Mouse (Mus musculus) adrenal gland, adult (tissue): ENCODE data around the gene Cfap77.
A peak's percentile ranks its signal among the peaks of the same experiment; 100 is the strongest.

Experiments used
- DNase-seq, 2 experiments: peaks; one replicate each; pipeline ENCODE4 v3.0.0; 2022 to 2023; ENCODE audit warnings: low spot score in 1 of 2; ENCODE audit not compliant: inconsistent age in 2 of 2

Cfap77 gene

GRCm38 (mm10) chr2:29052943-29053454, 1.9 kb downstream of the Cfap77 start:
- DNase-seq = peak; percentile 36 to 88

DNA sequence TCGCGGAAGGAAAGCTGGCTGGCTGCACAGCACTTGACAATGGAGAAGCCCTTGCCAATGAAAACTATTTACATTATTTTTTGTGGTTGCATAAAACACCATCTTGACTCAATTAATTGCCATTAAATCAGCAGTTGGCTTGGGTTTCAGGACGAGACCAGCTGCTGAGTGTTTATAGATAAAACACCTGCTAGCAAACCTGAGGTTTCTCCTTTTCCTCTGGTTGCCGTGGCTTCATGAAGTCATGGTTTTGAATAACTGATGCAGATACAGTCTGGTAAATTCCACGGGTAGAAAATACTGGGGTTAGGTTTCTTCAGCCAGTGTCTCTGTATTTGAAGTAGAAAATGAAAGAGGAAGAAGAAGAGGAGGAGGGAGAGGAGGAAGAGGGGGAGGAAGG, 2.9 kb downstream of the Cfap77 start:
- no peak for DNase-seq

DNA sequence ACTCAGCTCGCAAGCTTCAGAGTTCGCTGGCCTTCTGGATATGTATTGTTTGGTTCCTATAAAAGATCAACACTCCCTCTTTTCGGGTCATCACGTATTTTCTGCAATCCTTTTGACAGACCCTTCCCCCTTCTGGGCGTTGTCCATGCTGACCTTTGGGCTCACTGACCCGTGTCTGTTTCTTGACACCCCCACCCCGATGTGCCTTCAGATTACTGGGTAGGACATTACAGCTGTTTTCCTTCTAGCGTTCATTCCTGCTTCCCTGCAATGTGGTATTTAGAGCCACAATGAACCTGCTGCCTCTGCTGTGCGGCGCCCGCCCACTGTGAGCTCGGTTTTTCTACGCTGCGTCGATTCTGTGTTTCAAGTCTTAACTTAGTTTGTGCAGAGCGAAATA, 8.7 kb downstream of the Cfap77 start:
- DNase-seq = no peak

GRCm38 (mm10) chr2:29042124-29042523, 12.7 kb downstream of the Cfap77 start:
- DNase-seq = no peak

DNA sequence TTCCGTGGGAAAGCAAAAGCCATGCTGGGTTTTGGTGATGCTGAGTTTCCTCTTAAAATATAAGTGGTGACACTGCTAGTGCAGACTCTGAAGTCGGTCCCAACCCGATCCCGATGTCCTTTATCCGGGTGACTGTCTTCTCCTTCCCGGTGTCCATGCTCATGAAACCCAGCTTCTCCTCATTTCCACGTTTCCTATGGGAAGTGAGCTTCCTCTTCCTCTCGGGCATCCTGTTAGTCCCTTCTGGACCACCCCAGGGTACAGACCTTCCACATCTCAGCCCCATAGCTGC, 13.4 kb downstream of the Cfap77 start:
- DNase-seq = no peak

- no peak for DNase-seq
Measured at GRCm38 (mm10) chr2:29040594-29041476, 14.0 kb downstream of the Cfap77 start.

GRCm38 (mm10) chr2:29039741-29040140, 15.1 kb downstream of the Cfap77 start:
- no peak for DNase-seq

DNA sequence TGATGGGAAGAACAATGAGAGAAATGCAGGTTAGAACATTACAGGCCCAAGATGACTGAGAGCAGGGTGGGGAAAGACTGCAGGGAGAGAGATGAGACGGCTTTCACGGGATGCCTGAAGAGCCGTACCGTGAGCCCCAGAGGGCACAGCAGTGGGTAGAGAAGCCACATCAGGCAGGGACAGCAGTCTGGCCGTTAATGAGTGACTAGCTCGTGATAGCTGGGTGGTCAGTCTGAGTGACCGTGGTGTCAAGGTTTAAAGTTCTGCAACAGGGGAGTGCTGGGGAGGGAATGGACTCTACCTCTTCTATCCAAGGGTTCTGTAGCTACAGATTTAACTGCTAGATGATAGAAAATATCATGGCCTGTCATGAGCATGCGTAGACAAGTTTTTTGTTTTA, 19.2 kb downstream of the Cfap77 start:
- no peak for DNase-seq

DNA sequence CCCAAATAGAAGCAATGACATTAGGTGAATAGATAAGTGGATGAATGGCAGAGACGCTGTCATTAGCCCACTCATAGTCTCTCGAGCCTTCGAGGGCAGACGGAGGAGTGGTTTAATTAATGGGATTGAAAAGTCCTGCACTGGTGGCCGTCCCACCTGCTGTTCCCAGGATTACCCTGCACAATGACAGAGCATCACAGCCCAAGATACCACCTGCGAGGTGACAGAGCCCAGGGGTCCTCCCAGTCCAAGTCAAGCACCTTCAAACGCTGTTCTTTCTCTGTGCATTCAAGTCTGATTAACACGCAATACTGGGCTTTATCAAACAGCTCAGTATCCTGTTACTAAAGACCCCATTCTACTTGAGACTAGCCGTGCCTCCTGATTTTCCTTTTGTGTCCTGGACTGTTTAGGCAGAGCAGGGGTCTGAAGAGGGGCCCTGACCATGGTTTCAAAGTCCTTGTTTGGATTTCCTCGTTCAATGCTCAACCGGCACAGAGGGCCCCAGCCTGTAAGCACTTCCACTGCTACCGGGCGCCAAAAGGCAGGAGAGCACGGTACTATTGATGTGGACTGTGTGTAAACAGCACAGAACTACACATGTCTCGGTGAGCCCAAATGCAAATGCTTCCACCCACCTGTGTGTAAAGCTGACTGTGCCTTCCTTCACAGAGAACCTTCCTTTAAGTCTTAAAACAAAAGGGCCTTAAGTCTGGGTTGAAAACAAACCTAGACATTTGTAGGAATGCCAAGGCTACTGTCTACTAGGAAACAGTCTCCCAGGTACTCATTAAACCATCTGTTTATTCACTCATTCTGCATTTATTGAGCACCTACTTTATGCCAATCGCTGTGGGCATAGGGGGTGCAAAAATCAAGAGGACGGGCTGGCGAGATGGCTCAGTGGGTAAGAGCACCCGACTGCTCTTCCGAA, 20.1 kb downstream of the Cfap77 start:
- no peak for DNase-seq

GRCm38 (mm10) chr2:29031951-29032350, 22.9 kb downstream of the Cfap77 start:
- no peak for DNase-seq

GRCm38 (mm10) chr2:29030048-29030734, 24.7 kb downstream of the Cfap77 start:
- DNase-seq = no peak

DNA sequence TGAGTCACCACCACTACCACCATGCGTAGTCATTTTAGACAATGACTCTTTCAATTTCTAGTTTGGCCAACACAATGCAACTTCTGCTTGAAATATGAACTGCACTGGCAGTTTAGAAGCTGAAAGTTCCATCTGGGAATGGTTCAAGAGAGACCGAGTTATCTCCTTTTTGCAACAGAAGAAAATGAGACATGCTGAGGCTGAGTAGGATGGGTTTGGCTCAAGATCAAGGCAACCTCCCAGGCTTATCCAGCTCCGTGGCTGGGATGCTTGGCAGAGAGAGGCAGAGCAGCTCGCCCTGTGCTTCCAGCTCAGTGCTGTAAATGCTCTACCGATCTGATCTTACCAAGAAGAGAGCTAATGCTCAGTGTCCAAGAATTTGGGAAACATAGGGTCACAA, 29.6 kb downstream of the Cfap77 start:
- DNase-seq = peak; percentile 57 to 79

DNA sequence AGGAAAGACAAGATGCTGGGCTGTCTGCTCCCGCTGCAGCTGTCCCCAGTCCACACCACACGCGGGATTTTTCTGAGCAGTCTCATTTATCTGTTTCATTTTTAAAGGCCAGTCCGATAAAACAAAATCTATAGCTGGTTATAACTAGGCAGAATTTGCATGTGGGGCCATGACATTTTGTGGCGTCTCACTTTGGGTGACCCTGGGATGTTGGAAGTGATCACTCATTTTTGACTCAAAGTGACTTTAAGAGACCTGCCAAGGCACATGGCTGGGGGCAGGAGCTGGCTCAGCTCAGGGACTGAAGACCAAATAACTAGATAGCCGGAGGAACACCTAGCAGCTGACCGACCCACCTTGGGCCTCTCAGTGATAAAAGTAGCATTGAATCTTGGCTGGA, 31.9 kb downstream of the Cfap77 start:
- DNase-seq = peak; percentile 69 to 89

- DNase-seq = peak in 1 of 2 experiments; percentile 68
Measured at GRCm38 (mm10) chr2:29021025-29021424, 33.8 kb downstream of the Cfap77 start.

DNA sequence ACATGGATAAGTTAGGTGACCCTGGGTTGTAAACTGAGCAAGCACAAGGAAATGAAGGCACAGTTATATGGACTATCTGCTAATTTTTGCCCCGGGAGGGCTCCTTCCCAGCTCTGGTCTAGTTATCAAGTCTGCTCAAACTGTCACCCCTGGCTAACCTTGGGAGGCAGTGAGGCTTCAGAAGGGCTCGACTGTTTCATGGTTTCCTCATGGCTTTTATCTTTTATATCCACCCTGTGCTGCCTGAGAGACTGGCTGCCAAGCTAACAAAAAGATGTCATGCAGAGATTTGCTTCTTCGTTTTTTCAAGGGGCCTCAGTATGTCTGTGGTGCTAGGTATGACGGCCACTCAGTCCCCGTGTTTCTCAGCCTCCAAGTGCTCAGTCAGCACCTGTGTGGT, 36.2 kb downstream of the Cfap77 start:
- DNase-seq = no peak

DNA sequence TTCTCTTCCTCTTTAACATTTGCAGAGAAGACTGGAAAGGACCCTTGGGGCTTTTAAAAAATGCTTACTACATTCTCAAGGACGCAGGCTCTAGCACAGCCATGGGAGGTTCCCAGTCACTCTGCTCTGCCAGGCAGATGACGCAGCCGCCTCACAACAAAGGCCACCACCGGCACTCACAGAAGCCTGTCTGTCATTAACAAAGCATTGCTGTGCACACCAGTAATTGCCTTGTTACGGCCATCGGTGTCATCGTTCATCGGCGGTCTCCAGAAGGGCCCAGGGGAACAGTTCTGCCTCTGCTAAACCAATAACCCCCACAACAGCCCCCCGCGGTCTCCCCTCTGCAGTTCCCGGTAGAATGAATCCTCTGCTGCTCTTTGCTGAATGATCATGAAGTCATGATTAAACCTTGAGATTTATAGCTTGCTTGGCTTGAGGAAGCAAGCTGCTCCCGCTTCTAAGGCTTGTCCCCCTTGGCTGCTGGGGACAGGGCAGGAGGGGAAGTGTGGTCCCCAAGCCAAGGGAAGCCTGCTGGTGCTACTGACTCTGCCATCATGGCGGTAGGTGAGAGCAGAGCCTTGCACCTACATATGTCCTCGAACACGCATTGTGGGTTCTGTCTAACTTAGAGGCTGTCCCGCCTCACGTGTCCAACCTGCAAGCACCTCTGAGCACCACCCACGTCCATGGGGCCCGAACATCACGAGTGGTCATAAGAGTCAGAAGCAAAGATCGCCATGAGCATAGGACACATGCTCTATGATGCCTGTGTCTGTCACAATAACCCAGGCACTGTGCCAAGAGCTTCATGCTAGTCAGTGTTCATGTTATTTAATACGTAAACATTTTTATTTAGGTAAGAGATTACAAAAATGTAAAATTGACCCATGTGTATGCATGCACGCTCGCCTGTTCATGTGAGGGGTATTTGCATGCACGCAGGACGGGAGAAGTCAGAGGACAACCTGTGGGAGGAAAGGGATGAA, 38.0 kb downstream of the Cfap77 start:
- DNase-seq = peak; percentile 83 to 94

DNA sequence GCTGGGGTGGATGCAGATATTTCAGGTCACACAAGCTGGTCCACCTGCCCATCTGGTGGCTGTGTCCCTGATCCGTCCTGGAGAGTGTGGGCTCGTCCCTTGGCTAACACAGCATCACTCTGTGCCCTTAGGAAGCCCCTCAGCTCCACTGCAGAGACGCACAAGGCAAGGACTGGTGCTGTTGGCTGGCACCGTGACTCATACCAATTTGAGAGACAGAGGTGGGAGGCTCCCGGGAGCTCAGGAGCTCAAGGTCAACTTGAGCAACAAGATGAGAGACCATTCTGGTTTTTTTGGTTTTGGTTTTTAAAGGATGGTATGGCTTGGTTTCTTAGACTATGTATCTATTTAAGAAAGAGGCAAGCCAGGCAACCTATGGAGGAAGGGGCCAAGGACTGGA, 42.3 kb downstream of the Cfap77 start:
- peak; percentile 49 to 67 for DNase-seq

DNA sequence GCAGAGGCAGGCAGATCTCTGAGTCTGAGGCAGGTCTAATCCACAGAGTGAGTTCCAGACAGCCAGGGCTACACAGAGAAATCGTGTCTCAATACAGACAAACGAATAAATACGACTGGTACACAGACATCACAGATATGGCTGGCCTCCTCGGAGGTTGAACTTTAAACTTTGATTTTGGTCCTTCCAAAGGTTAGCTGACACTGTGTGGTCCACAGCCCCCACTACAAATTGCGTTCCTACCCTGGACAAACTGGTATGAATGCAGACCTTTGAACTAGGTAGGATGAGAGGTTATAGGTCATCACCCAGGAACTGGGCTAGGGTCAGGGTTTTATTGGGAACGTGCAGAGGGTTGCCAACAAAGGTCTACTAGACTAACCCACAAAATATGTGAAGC, 47.2 kb downstream of the Cfap77 start:
- no peak for DNase-seq

- DNase-seq = no peak
Measured at GRCm38 (mm10) chr2:29006455-29007034, 48.3 kb downstream of the Cfap77 start.

- no peak for DNase-seq
Measured at GRCm38 (mm10) chr2:29004037-29004436, 50.8 kb downstream of the Cfap77 start.
